Mouse (Mus musculus) natural killer cell, adult 2 months (primary cell): Measurements from ENCODE around the gene Perm1.

Experiments used
- DNase-seq, 2 experiments: peaks; one replicate each; pipeline ENCODE4 v3.0.0; 2022; ENCODE audit warnings: low spot score in 2 of 2

Gene Perm1

GRCm38 (mm10) chr4:156249567-156249966, 33.9 kb downstream of the Perm1 start:
- DNase-seq, result no peak

GRCm38 (mm10) chr4:156251081-156251480, 35.4 kb downstream of the Perm1 start:
- DNase-seq, result no peak

GRCm38 (mm10) chr4:156252140-156252539, 36.5 kb downstream of the Perm1 start:
- no peak for DNase-seq

GRCm38 (mm10) chr4:156252619-156253018, 37.0 kb downstream of the Perm1 start:
- no peak for DNase-seq

GRCm38 (mm10) chr4:156253043-156253442, 37.4 kb downstream of the Perm1 start:
- DNase-seq, result no peak

- peak in 1 of 2 experiments; percentile 38 for DNase-seq
Observed at GRCm38 (mm10) chr4:156254361-156255077, 38.9 kb downstream of the Perm1 start.

- peak; percentile 10 to 26 for DNase-seq
Observed at GRCm38 (mm10) chr4:156255078-156255839, 39.6 kb downstream of the Perm1 start, which contains the start of gene Samd11. Gene Samd11 (minus strand): TSS chr4:156255657.
